Mouse (Mus musculus) heart, adult 2 months (tissue): ENCODE measurements around the gene Ttc33. TPM values are rescaled to one million over a fixed set of nuclear protein-coding genes. Genes with fewer than 3 reads are reported as not detected.

ENCODE experiments used
- DNase-seq, 2 experiments: peaks; one replicate each; pipeline ENCODE4 v3.0.0; 2021
- H3K27ac ChIP-seq: fragments of 200-600 bp; 2 replicates; pipeline ENCODE4 v1.8.1; 2022
- H3K27me3 ChIP-seq: fragments of 200-500 bp; 2 replicates; pipeline ENCODE4 v1.6.1; 2012; ENCODE audit warnings: mild to moderate bottlenecking, low read length, inconsistent platforms, mixed read lengths; ENCODE audit not compliant: control insufficient read depth, insufficient read depth
- H3K36me3 ChIP-seq: fragments of 200-500 bp; 2 replicates; pipeline ENCODE4 v1.6.1; 2012; ENCODE audit warnings: low read length, inconsistent platforms; ENCODE audit not compliant: control insufficient read depth, insufficient read depth
- H3K4me1 ChIP-seq: fragments of 200-500 bp; 2 replicates; pipeline ENCODE4 v1.6.1; 2011; ENCODE audit warnings: low read length; ENCODE audit not compliant: control insufficient read depth, insufficient read depth
- H3K4me3 ChIP-seq: fragments of 200-600 bp; 2 replicates; pipeline ENCODE4 v1.8.1; 2022
- H3K79me2 ChIP-seq: fragments of 200-500 bp; replicated peaks from 2 replicates; pipeline ENCODE4 v1.6.1; 2012; ENCODE audit warnings: mild to moderate bottlenecking, inconsistent platforms, low read length, moderate library complexity, mixed read lengths; ENCODE audit not compliant: control insufficient read depth, insufficient read depth
- H3K9ac ChIP-seq: fragments of 200-500 bp; 2 replicates; pipeline ENCODE4 v1.6.1; 2012; ENCODE audit warnings: low read depth, mild to moderate bottlenecking, control low read depth, inconsistent platforms, low read length, mixed read lengths
- CTCF ChIP-seq: fragments of 200-600 bp; IDR thresholded peaks from 2 replicates; pipeline ENCODE4 v1.8.1; 2022; ENCODE audit warnings: antibody characterized with exemption, mild to moderate bottlenecking, moderate library complexity
- EP300 ChIP-seq: fragments of 200-500 bp; IDR thresholded peaks from 2 replicates; pipeline ENCODE4 v1.6.1; 2011; ENCODE audit warnings: low read depth, low read length, control low read depth; ENCODE audit not compliant: insufficient read depth
- POLR2A ChIP-seq: fragments of 200-500 bp; IDR thresholded peaks from 2 replicates; pipeline ENCODE4 v1.6.1; 2011; ENCODE audit warnings: mild to moderate bottlenecking, low read depth, low read length, control low read depth; ENCODE audit not compliant: insufficient read depth
- WGBS: fragments of 180-500 bp; shearing (Covaris S2); methylation state at CpG from one replicate; pipeline ENCODE4 v1.1.7; 2018; 5-methylcytosine and 5-hydroxymethylcytosine counted together
- intact Hi-C: fragments of 180-260 bp; cut with DNase I; formaldehyde crosslinking; loops from one replicate; pipeline ENCODE4 v1.15.1; 2025
- polyA plus RNA-seq: library from polyadenylated mRNA; depleted of rRNA; stranded (reverse); fragments of >200 nt; gene quantifications from 2 replicates; pipeline ENCODE4 v1.2.3, GENCODE M21; 2012
- total RNA-seq, 2 experiments: library from RNA; stranded (reverse); gene quantifications; 2 replicates each; pipeline ENCODE4 v1.2.3; 2021

The Ttc33 gene
- total and polyA plus RNA-seq, 3 experiments: 10.4 to 45.2 (median 37.5) TPM

DNA sequence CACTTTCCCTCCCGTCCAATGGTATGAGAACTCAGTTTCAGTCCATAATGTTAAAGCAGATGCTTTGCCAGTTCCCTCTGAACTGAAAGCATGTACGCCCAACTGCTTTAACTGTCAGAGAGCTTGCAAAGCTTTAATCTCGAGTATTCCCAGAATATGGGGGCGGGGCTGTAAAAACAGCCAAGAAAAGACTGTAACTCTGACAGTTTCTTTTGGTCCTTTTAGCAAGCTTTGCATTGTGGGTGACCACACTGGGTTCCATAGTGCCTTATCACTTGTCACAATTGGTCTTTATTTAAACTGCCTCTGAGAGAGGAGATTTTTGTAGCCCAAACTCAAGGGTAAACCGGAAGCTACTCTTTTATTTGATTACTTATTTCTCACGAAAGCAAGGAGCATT, 54.6 kb downstream of the Ttc33 start:
- intact Hi-C loops: loop anchor here (5.0 to 10.0 kb wide), 5 partner anchors 67 to 967 kb away; no protein-coding TSS in a partner anchor
- no peak for DNase-seq
- peak overlapping the region; percentile 42 for H3K27ac ChIP-seq
- no peaks in the 10 kb centered on the region; the same call in 1 of the 2 replicates for H3K79me2 ChIP-seq
- peaks cover 4% of the 10 kb centered on the region; the same call in 1 of the 2 replicates for H3K4me1 ChIP-seq
- TF ChIP-seq POLR2A (no peak), EP300 (no peak), CTCF (no peak)
- peaks cover 2% of the 10 kb centered on the region; the same call in 1 of the 2 replicates for H3K27me3 ChIP-seq
- H3K36me3 ChIP-seq: peaks cover 8% of the 10 kb centered on the region
- H3K4me3 ChIP-seq: peak overlapping the region; percentile 64
- H3K9ac ChIP-seq: no peak overlapping the region
- 45% methylated on average over 6 of the region's 6 CpGs for WGBS

DNA sequence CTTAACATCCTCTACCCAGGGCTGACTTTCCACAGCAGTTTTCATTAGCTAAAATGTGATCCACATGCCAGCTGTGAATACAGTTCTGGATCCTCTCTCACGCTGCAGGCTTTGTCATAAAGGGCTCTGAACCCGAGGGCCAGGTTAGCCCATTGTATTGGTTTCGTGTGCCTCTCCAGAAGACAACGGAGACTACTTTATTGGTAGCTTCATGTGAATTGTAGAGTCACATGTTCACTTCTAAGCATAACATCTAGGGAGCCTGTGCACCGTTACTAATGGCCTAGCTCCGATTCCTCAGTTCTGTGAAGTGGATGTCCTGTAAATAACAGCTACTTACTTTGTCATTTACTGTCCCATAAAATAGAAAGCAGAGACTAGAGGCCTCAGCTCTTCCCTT, 55.0 kb downstream of the Ttc33 start:
- intact Hi-C loops: loop anchor here (5.0 to 10.0 kb wide), 3 partner anchors 67 to 434 kb away; no protein-coding TSS in a partner anchor
- 61% methylated on average over 6 of the region's 6 CpGs for WGBS
- H3K4me3 ChIP-seq: peak overlapping the region; percentile 64; the same call in 1 of the 2 replicates
- TF ChIP-seq CTCF (no peak), POLR2A (no peak), EP300 (no peak)
- H3K27ac ChIP-seq: peak overlapping the region; percentile 42
- peaks cover 4% of the 10 kb centered on the region; the same call in 1 of the 2 replicates for H3K4me1 ChIP-seq
- H3K27me3 ChIP-seq: peaks cover 2% of the 10 kb centered on the region; the same call in 1 of the 2 replicates
- peaks cover 8% of the 10 kb centered on the region for H3K36me3 ChIP-seq
- no peak overlapping the region; the same call in 1 of the 2 replicates for H3K9ac ChIP-seq
- no peaks in the 10 kb centered on the region; the same call in 1 of the 2 replicates for H3K79me2 ChIP-seq
- no peak for DNase-seq

- Histone ChIP-seq H3K36me3 (peaks cover 8% of the 10 kb centered on the region), H3K27ac (peak overlapping the region; percentile 56), H3K9ac (peak overlapping the region; percentile 80), H3K4me1 (peaks cover 4% of the 10 kb centered on the region; the same call in 1 of the 2 replicates), H3K27me3 (peaks cover 2% of the 10 kb centered on the region; the same call in 1 of the 2 replicates), H3K79me2 (no peaks in the 10 kb centered on the region; the same call in 1 of the 2 replicates), H3K4me3 (peak overlapping the region; percentile 64)
- DNase-seq: peak; percentile 53 to 66
- intact Hi-C loops: loop anchor here (5.0 to 10.0 kb wide), 3 partner anchors 66 to 433 kb away; no protein-coding TSS in a partner anchor
- no peak for TF ChIP-seq POLR2A
- peak; percentile 58 for TF ChIP-seq CTCF
- peak; percentile 58; the same call in 1 of the 2 replicates for TF ChIP-seq EP300
- 41% methylated on average over 12 of the region's 12 CpGs for WGBS
Observed at GRCm38 (mm10) chr15:5241304-5242201, 56.2 kb downstream of the Ttc33 start.

DNA sequence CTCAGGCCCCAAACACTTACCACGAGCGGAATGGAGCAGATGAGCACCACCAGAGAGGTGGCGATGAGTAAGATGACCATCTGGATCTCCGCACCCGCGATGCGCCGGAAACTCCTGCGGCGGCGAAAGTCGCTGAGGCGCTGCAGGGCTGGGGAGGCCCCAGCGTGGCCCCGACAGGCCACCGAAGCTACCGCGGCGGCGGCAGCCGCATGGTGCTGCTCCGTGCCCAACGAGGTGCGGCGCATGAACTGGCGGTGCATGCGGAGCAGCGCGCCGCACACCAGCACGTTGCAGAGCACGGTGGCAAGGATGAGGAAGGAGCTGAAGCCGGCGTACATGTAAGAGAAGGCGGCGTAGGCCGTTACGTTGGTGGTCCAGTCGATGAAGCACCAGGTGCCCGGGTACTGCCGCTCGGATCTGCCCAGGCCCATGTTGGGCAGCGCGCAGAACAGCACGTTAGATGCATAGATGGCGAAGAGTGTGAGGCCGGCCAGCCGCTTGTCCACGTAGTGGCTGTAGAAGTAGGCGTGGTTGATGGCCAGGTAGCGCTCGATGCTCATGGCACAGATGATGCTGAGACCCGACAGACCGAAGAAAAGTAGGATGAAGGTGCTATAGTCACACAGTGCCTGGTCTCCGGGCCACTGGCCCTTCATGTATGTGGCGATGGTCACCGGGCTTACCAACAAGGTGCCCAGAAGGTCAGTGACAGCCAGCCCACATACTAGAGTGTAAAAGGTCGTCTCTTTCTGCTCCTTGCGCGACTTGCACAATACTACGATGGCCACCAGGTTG, 57.1 kb downstream of the Ttc33 start:
- Histone ChIP-seq H3K27ac (peak overlapping the region; percentile 56), H3K4me1 (peaks cover 3% of the 10 kb centered on the region; the same call in 1 of the 2 replicates), H3K36me3 (peaks cover 5% of the 10 kb centered on the region), H3K79me2 (no peaks in the 10 kb centered on the region; the same call in 1 of the 2 replicates), H3K9ac (peak overlapping the region; percentile 80), H3K27me3 (peaks cover 2% of the 10 kb centered on the region; the same call in 1 of the 2 replicates), H3K4me3 (peak overlapping the region; percentile 64)
- 4% methylated on average over 61 of the region's 61 CpGs for WGBS
- peak; percentile 53 to 62 for DNase-seq
- no peak for TF ChIP-seq POLR2A
- TF ChIP-seq CTCF: no peak
- TF ChIP-seq EP300: no peak
- intact Hi-C loops: loop anchor here (5.0 to 10.0 kb wide), 3 partner anchors 65 to 432 kb away; no protein-coding TSS in a partner anchor
